Mouse (Mus musculus) adrenal gland, adult (tissue): ENCODE results near the gene Tead1.

ENCODE experiments used
- DNase-seq, 2 experiments: peaks; one replicate each; pipeline ENCODE4 v3.0.0; 2022 to 2023; ENCODE audit warnings: low spot score in 1 of 2; ENCODE audit not compliant: inconsistent age in 2 of 2

Tead1 gene

GRCm38 (mm10) chr7:112685993-112686392 is 6.9 kb downstream of the Tead1 start:
- no peak for DNase-seq

- DNase-seq: no peak
Observed at GRCm38 (mm10) chr7:112686586-112686985, 7.5 kb downstream of the Tead1 start.

GRCm38 (mm10) chr7:112688425-112689001 is 9.4 kb downstream of the Tead1 start:
- peak; percentile 51 to 86 for DNase-seq

- peak in 1 of 2 experiments; percentile 48 for DNase-seq
Observed at GRCm38 (mm10) chr7:112690836-112691781, 12.0 kb downstream of the Tead1 start.

GRCm38 (mm10) chr7:112693566-112693965 is 14.4 kb downstream of the Tead1 start:
- DNase-seq: no peak

GRCm38 (mm10) chr7:112696777-112697161 is 17.7 kb downstream of the Tead1 start:
- peak in 1 of 2 experiments; percentile 35 for DNase-seq

GRCm38 (mm10) chr7:112697162-112697841 is 18.2 kb downstream of the Tead1 start:
- DNase-seq: peak; percentile 69 to 89

- peak in 1 of 2 experiments; percentile 52 for DNase-seq
Observed at GRCm38 (mm10) chr7:112700082-112700481, 21.0 kb downstream of the Tead1 start.

- peak; percentile 68 to 85 for DNase-seq
Observed at GRCm38 (mm10) chr7:112703341-112703740, 24.2 kb downstream of the Tead1 start.

- no peak for DNase-seq
Observed at GRCm38 (mm10) chr7:112705870-112706269, 26.8 kb downstream of the Tead1 start.

GRCm38 (mm10) chr7:112706756-112707155 is 27.6 kb downstream of the Tead1 start:
- no peak for DNase-seq

GRCm38 (mm10) chr7:112710409-112711107 is 31.4 kb downstream of the Tead1 start:
- peak; percentile 63 to 82 for DNase-seq

GRCm38 (mm10) chr7:112711977-112712376 is 32.9 kb downstream of the Tead1 start:
- DNase-seq: no peak

- no peak for DNase-seq
Observed at GRCm38 (mm10) chr7:112713509-112713908, 34.4 kb downstream of the Tead1 start.

GRCm38 (mm10) chr7:112714783-112715182 is 35.7 kb downstream of the Tead1 start:
- DNase-seq: no peak

GRCm38 (mm10) chr7:112716701-112717100 is 37.6 kb downstream of the Tead1 start:
- no peak for DNase-seq

GRCm38 (mm10) chr7:112717676-112718075 is 38.6 kb downstream of the Tead1 start:
- peak; percentile 62 to 85 for DNase-seq

- DNase-seq: no peak
Observed at GRCm38 (mm10) chr7:112719394-112720142, 40.5 kb downstream of the Tead1 start.

GRCm38 (mm10) chr7:112720143-112720988 is 41.2 kb downstream of the Tead1 start:
- DNase-seq: peak; percentile 83 to 93
